Mouse (Mus musculus) cerebellum, postnatal 25 days (tissue): ENCODE measurements around the gene Anapc16.
A peak's percentile ranks its signal among the peaks of the same experiment; 100 is the strongest.
"Not testable (repeated sequence)": the region's sequence is repeated elsewhere in the genome, so short reads cannot be mapped to it uniquely, and the experiment has no call there.

Source experiments
- DNase-seq, 2 experiments: peaks; one replicate each; pipeline ENCODE4 v3.0.0; 2021; ENCODE audit warnings: mixed read lengths in 2 of 2

Anapc16 gene

DNA sequence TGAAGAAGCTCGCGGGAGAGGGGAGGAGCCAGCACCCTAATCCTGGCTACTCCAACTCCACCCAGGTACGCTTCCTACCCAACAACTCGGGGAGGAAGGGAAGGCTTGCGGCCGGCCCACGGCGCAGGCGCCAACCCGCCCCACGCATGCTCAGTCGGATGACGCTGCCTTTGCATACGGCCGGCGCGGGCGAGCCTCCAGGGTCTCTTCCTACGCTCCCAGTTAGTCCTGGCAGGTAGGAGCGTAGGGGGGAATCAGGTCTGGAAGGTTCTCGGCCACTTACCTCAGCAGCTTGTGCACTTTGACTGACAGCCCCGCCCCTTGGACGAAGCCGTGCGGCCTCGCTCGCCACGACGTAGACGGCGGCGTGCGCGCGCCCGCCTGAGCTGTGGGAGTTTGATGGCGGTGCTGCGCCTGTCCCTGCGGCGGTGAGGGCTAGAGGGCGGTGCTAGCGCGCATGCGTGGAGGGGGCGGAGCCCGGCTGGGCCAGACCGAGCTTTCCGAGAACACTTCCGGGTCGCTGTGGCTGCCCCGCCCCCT, at the start of gene Anapc16, which contains the start of gene Ascc1:
Gene Anapc16, minus strand, starts transcription at position 463 of the 540 bp plus-strand sequence.
Gene Ascc1, plus strand, starts transcription at position 133 of the 540 bp plus-strand sequence.
- DNase-seq, result peak; percentile 99

DNA sequence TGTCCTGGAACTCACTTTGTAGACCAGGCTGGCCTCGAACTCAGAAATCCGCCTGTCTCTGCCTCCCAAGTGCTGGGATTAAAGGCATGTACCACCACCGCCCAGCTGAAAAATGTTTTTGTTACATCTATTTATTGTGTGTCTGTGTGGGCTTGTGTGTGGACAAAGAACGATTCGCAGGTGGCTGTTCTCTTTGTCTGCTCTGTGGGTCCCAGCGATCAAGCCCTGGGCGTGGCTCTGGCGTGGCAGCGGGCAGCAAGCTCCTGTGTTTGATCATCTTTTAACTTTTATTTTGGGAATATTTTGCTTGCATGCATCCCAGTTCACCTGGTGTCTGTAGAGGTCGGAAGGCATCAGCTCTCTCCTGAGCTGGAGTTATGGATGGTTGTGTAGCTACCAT, 47.6 kb upstream of the Anapc16 start:
- no peak for DNase-seq

DNA sequence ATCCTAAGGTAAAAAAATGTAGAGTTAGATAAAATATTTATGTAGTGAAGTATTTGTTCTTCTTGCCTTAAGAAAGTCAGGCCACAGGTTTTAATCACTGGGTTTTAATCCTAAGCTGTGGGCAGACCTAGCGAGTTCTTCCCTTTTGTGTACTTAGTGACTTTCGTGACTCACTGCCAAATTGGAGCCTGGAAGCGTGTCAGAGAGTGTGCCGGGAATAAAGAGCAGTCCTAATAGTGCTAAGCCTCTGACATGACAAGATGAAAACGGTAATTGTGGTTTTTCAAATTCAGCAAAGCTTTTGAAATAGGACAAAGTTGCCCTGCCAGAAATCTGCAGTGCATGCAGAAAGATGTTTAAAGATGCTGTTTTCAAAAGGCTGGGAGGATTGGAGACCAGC, 43.8 kb upstream of the Anapc16 start:
- DNase-seq, result peak in 1 of 2 experiments; percentile 28

- no peak for DNase-seq
Observed at GRCm38 (mm10) chr10:60042350-60042922, 39.5 kb upstream of the Anapc16 start.

GRCm38 (mm10) chr10:60035744-60036143, 32.8 kb upstream of the Anapc16 start:
- no peak for DNase-seq

DNA sequence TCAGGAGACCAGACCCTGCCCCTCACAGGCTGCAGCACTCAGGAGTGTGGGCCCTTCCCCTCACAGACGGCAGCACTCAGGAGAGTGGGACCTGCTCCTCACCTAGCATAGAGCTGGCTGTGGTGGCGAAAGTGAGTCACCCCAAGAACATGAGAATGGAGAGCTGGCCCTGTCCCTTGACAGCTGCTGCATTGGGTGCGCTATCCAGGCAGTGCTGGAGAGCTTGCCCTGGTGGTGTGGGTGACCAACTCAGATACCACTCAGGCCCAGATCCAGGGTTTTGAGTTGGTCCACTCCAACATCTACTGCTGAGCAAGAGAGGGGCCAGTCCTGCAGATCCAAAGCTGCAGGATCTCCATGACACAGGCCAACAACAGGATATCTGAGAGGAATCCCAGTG, 31.7 kb upstream of the Anapc16 start:
- no peak for DNase-seq

DNA sequence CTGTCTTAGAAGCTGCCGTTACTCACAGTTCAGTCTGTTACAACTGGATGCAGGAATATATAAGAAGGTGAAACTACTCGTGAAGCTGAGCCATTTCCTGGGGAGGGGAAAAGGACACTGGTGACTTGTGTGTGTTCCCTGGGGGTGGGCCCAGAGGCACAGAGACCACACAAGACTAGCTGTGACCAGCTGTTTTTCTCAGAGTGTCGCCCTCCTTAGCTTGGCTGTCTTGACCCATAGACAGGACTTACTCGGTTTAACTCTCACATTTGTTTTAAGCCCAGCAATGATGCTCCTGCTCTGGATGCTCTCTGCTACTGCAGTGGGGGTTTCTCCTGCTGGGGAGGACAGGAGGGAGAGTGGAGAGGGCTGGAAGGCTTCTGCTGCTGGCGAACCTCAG, 30.1 kb upstream of the Anapc16 start:
- no peak for DNase-seq

GRCm38 (mm10) chr10:60032622-60033021, 29.7 kb upstream of the Anapc16 start:
- DNase-seq, result no peak

GRCm38 (mm10) chr10:60031985-60032384, 29.1 kb upstream of the Anapc16 start:
- no peak for DNase-seq

GRCm38 (mm10) chr10:60031562-60031961, 28.6 kb upstream of the Anapc16 start:
- no peak for DNase-seq

DNA sequence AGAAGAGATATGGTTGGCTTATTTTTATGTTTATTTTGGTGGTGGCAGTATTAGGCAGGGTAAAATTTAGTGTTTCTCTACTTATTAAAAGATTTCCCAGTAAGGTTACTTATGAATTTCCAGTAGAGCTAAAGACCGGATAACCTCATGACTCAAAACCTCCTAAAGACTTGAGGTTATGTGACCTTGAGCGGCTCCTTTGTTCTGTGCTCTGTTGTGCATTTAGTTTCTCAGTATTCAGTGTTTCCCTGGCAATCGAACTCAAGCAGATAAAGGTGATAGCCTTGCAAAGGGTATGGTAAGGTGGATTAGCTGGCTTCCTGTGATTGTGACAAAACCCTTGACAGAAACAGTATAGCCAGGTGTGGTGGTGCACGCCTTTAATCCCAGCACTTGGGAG, 26.5 kb upstream of the Anapc16 start:
- no peak for DNase-seq

DNA sequence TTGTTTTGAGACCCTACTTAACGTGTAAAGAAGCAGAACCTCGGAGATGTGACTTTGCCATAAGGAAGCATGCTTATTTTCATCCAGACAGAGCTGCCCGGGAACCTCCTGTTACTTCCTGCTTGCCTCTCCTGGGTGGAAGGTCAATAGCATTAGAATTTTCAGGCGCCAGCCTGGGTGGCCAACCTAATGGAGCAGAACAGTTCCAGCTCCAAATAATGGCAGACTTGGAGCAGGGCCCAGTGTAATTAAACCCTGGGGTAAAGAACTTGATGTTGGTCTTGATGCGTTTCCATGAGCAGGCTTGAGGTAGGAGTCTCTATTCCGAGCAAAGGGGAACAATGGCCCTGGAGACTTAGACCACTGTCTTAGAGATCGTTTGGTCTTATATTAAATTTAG, 26.0 kb upstream of the Anapc16 start:
- DNase-seq, result no peak

DNA sequence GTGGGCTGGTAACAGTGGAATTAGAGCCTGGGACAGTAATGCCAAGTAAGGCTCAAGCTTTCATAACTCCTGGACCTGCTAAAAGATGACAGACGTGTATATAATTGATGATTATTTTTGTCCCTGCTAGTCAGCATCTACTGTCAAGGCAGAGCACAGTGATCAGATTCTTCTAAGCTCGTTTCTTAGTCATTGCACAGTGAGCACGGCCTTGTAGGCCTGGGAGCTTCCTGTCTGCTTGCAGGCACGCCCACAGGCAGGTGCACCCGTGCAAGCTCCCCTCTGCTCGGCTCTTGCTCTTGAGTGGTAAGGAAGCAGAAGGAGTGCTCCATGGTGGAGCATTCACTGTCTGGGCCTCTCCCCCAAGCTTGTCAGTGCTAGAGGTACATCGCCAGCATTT, 25.2 kb upstream of the Anapc16 start:
- DNase-seq, result no peak

DNA sequence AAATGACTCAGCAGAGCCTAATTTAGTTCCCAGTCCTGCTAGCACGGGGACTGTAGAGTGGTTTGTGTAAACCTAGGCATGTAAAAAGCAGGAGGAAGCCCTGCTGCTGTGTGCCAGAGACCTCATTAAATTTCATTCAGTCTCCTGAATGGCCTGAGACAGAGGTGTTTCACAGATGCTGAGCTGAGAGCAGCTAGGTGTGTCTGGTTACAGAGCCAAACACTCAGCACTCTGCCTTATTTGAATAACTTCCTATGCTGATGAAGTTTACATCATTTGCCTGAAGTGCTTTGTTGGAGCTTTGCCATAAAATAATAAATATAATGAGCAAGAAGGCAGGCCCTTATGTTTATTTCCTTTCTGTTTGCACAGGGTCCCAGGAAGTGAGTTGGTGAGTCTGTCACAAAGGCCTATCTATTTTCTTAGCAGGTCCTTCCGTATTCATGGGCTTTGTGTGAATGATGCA, 24.7 kb upstream of the Anapc16 start:
- no peak for DNase-seq

DNA sequence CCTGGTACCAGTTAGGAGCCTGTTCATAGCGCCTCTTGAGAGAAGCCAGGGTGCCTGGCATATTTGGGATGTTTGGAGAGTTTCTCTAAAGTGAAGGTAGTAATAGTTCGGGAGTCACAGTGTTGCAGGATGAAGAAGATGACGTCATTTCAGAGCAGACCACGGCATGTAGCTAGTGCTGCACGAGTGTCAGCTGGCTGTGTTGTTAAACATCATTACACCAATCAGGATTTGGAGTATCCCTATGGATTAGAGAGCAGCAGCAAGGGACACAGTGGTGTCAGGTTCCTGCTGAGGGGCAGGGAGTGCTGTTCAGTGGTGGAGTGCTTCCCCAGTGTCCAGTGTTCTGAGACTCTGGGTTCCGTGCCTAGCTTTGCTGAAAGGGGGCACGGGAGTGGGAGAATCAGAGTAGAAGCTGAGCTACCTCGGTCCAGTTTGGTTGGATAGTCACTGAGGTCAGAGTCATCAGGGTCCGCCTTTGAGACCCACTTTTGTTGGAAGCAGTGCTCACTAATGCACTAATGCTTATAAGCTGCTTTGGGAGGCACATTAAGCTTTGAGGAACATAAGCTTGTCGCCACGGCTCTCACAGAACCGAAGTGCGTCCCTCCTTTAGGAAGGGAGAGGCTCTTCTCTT, 23.9 kb upstream of the Anapc16 start:
- no peak for DNase-seq

DNA sequence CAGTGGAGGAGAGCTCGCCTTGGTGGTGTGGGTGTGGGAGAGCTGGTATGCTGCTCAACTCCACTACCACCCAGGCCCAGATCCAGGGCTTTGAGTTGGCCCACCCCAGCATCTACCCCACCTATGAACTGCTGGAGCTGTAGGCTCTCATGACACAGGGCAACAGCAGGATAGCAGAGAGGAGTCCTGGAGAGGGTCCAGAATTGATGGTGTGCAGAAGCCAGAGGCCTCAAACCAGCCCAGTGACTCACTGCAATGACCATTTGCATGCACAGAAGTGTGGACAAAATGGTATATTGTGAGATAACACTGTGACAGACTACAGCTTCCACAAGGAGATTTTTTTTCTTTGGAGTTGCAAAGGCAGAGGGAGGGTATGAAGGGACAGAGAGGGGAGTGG, 20.8 kb upstream of the Anapc16 start:
- no peak for DNase-seq

- no peak for DNase-seq
Observed at GRCm38 (mm10) chr10:60019299-60019698, 16.4 kb upstream of the Anapc16 start.

DNA sequence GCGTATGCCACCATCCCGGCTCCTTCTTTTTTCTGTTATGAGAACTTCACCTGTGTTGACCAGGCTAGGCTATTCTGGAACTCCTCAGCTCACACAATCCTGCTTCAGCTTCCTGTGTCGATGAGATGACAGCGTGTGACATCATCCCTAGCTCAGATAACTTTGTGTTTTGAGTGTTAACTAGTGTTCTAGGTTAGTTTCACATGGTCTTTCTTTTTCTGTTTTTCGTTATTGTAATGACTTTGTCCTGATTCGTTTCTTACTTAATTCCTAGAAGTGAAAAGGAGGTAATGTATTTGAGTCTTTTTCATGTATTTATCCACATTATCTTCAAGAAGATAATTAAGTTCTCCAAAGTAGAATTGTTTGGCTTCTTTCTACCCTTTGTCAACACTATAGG, 13.3 kb upstream of the Anapc16 start:
- DNase-seq, result no peak

DNA sequence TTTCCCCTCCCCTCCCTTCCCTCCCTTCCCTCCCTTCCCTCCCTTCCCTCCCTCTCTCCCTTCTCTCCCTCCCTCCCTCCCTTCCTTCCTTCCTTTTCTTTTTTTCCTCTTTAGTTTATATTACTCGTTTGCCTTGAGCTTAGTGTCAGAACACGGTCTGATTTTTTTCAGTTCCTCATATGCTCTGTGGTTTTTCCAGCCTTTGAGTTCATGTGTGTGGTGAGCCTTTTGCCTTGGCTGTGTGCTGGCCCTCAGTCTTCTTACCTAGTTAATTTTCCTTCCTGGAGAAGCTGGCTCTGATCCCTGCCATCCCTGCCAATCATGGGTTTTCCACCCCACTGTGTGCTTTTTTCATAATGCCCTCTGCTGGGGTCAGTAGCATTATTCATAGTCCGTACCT, 6.2 kb upstream of the Anapc16 start:
- no peak for DNase-seq

DNA sequence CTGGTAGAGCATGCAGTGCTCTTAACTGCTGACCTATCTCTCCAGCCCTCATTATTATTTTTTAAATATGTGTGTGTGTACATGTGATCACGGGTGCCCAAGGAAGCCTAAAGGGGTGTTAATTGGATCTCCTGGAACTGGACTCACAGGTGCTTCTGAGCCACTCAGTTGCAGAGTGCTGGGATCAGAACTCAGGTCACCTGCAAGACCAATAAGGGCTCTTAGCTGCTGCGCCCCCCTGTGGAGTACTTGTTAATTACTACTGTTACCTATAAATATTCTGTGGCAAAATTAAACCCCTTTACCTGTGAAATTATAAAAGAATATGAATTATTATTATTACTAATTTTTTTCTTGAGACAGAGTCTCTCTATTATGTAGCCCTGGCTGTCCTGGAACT, 2.3 kb upstream of the Anapc16 start:
- peak in 1 of 2 experiments; percentile 51 for DNase-seq

DNA sequence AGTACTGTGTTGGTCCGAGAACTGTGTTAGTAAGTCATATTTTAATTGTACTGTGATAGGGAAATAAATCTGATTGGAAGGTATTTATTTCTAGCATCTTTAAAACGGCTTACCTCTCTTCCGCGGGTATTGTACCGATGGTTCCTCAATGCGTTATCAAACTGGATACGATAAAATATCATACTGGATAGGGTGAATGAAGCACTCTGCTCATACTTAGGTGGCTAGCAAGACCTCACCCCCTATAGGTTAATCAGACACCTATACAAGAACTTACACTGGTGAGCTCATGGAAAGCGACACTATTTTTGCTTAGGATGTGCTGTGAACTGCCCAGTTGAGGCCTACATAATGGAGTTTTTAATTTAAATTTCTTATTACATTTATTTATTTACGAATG, 912 bp upstream of the Anapc16 start:
- DNase-seq, result no peak

DNA sequence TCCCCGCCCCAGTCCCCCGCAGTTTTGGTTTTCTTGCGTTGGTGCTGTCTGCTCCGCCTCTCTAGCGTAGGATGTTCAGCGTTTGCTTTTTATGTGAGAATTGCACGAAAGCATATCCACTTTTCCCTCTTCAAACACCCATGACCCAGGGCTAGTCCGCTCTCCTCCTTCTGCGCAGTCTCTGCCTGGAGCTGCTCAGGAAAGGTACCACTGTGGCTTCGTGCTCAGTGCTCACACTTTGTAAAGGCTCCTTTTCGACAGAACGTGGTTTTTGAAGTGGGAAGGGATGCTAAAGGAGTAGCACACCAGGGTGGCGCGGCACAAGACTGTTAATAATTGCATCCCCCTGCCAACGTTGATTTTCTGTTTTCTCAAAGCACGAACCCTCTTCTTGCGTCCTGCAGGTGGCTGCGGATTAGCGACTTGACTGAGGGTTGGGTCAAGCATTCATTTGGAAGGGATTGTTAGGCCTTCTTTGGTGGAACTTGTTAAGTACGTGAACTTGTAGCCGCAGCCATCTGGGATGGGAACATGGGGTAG, 348 bp upstream of the Anapc16 start:
- DNase-seq, result no peak

GRCm38 (mm10) chr10:60002203-60002602, 732 bp downstream of the Anapc16 start:
- DNase-seq, result no peak

DNA sequence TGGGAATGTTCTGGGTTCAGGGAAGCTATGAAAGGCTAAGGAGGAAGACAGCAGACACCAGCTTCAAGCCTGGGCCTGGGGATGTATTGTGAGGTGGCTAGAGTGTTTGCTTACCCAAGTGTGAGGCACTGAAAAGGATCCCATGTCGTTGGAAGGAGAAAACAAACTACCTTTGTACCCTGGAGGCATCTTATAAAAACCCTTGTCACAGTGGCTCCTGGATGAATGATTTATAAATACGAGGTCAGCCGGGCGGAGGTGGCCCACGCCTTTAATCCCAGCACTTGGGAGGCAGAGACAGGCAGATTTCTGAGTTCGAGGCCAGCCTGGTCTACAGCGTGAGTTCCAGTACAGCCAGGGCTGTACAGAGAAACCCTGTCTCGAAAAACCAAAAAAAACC, 1.3 kb downstream of the Anapc16 start:
- DNase-seq, result not testable (repeated sequence)
